Mouse (Mus musculus): ENCODE measurements around the gene Idua.

GRCm38 (mm10) chr5:108645651-108646342 lies 14.3 kb upstream of the Idua start:
- TF ChIP-seq POLR2A (IDR thresholded peaks at IDR 0.05; ENCODE audit: low read depth, low read length): no peak
- no peak for TF ChIP-seq ELF1 (IDR thresholded peaks at IDR 0.05; ENCODE audit: low read depth, low read length)
- TF ChIP-seq CTCF (conservative IDR thresholded peaks at IDR 0.05 in 1 of 2, IDR thresholded peaks at IDR 0.05 in 1 of 2; ENCODE audit: low read depth in 2 of 2, low read length in 2 of 2): no peak
- TF ChIP-seq EP300 (IDR thresholded peaks at IDR 0.05; ENCODE audit: low read length): no peak
- TF ChIP-seq SMC3 (IDR thresholded peaks at IDR 0.05; ENCODE audit: low read depth, low read length): no peak
- TF ChIP-seq TBP (conservative IDR thresholded peaks at IDR 0.05; ENCODE audit: low read depth, low read length): no peak
- TF ChIP-seq MYC (IDR thresholded peaks at IDR 0.05; ENCODE audit: low read depth, low read length): no peak
- TF ChIP-seq ZNF384 (IDR thresholded peaks at IDR 0.05; ENCODE audit: low read depth, low read length): no peak
- no peak for TF ChIP-seq TCF12 (IDR thresholded peaks at IDR 0.05; ENCODE audit: low read depth, low read length)
- no peak for TF ChIP-seq MAFK (IDR thresholded peaks at IDR 0.05; ENCODE audit: insufficient replicate concordance, low read length)
- no peak for TF ChIP-seq JUND (conservative IDR thresholded peaks at IDR 0.05; ENCODE audit: low read depth, low read length)
- TF ChIP-seq ZC3H11A (IDR thresholded peaks at IDR 0.05; ENCODE audit: low read depth, low read length): no peak
